Mouse (Mus musculus) bone marrow, adult 2 months (tissue): Measurements from ENCODE around the gene Lrrc66.

Experiments used
- CTCF ChIP-seq: fragments of 200-500 bp; IDR thresholded peaks from 2 replicates; pipeline ENCODE4 v1.5.1; 2011; ENCODE audit warnings: low read length, control low read depth; ENCODE audit not compliant: control insufficient read depth, insufficient read depth
- POLR2A ChIP-seq: fragments of 200-500 bp; IDR thresholded peaks from 2 replicates; pipeline ENCODE4 v1.6.1; 2011; ENCODE audit warnings: low read depth, mild to moderate bottlenecking, control low read depth, low read length, borderline replicate concordance; ENCODE audit not compliant: control insufficient read depth

GRCm38 (mm10) chr5:73611071-73611470, 21.3 kb downstream of the Lrrc66 start:
- no peak for TF ChIP-seq CTCF
- no peak for TF ChIP-seq POLR2A
